Mouse (Mus musculus) lung, postnatal 14 days (tissue): ENCODE measurements around the gene Tpd52l2.
A peak's percentile ranks its signal among the peaks of the same experiment; 100 is the strongest.

Source experiments
- DNase-seq: peaks from one replicate; pipeline ENCODE4 v3.0.0; 2021

Gene Tpd52l2

DNA sequence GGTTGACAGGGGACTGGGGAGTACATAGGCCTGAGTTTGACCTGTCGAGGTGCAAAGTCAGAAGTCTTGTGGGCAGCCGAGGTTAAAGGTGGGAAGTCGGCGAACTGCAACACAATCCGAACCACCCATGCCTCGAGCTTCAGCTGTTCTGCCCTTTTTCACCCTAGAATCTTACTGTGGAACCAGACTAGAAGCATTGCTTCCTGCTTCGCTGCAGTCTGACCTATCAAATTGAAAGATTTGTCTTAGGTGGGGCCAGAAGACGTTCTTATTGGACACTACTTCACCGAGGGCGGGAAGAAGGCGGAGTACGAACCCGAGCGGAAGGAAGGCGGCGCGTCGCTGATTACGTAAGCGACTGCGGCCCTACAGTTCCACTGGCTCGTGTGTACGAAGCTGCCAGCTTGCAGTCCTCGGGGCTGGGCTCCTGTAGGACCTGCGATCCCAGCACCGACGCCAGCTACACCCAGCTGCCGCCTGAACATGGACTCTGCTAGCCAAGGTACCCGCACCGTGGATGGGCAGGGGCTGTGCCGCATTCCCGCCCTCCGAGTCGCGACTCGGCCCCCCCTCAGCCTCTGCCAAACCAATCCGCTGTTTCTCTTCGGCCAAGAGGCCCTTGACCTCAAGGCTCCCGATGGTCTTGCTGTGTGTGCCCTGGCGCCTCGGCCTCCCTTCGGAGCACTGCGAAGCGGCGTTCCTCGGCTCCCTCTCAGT, at the start of gene Tpd52l2:
Gene Tpd52l2 (plus strand): TSS at position 312 of the 717 bp plus-strand sequence.
- DNase-seq: peak; percentile 93

DNA sequence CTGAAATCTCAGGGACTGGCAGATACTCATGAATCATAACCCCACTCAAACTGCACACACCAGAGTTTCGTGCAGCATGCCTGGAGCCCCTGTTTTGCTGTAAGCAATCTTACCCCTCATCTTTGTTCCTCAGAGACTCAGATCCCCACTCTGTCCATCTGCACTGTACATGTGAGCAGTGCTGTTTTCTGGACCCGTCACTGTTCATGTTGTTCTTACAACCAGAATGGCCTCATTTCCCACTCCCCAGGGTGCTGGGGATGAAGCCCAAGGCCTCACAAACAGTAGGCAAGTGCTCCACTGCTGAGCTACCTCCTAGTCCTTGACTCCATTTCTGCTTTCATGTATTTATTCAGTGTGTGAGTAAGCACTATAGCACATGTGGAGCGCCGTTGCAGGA, 44.8 kb upstream of the Tpd52l2 start:
- DNase-seq: no peak

DNA sequence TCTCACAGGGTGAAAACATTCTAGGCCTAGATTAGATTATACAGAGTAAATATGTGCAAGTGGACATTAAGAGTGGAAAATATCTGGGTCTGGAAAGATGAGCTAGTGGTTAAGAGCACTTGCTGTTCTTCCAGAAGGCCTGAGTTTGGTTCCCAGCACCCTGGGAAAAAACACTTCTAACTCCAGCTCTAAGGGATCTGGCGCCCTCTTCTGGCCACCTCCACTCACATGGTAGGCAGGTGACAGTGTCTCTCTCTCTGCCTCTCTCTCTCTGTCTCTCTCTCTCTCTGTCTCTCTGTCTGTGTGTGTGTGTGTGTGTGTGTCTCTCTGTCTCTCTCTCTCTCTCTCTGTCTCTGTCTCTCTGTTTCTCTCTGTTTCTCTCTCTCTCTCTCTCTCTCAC, 43.7 kb upstream of the Tpd52l2 start:
- no peak for DNase-seq

DNA sequence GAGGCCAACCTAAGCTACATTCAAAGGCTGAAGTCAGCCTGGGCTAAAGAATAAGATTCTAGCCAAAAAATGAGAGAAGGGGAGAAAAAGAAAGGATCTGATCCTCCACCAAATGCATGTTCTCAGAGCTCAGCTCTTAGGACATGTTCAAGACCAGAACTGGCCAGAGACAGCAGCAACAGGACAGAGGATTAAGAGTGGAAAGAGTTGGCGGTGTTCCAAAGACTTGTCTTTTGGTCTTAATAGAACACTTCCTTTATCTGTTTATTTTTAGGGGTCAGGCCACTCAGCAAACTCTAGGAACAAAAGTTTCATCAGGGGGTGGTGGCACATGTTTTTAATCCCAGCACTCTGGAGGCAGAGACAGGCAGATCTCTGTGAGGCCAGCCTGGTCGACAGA, 41.0 kb upstream of the Tpd52l2 start:
- DNase-seq: peak; percentile 42

DNA sequence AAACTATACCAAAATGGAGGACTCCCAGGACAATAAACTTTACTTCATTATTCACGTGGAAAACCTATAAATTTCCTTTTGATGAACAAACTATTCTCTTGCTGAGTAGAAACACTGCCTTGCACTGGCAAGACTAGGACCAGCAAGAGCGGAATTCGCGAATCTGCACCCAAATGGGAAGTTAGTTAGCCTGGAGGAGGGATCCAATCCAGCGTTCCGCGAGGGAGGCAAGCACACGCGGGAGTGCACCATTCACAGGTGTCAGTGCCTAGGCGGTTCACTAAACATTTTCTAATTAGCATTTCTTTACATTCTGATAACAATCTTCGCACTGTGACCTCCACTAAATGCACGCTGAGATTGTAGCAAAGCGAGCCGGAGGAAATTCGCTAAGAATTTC, 39.1 kb upstream of the Tpd52l2 start:
- DNase-seq: no peak

DNA sequence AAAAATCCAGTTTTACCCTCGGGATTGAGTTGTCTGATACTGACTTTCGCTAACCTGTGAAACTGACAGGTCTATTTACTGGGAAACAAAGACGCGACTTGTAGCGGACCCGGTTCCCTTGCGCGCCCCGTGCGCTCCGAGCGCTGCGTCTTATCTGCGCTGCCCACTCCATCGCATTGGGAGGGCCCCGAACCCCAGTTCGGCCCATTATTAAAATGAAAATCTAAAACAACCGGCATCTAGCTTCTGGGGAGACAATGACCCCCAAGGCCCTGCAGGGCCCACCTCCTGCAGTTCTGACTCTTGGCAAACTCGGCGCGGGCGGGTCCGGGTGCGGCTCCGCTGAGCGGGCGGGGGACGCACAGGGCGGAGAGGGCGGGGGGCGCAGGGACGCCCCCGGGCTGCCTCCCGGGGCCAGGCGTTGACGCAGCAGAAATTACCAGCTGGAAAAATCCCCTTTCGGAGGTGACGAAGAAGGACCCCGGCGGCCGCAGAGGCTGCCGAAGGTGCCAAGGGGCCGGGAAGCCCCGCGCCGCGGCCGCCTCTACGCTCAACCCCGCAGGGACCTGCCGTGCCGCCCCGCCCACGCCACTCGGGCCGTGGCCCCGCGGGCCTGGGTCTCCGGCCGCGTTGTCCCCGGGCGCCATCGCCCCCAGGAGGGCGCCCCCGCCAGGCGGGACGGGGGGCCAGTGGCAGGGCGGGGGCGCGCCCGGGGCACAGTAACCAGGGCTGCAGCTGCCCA, 38.4 kb upstream of the Tpd52l2 start:
- peak; percentile 54 for DNase-seq

DNA sequence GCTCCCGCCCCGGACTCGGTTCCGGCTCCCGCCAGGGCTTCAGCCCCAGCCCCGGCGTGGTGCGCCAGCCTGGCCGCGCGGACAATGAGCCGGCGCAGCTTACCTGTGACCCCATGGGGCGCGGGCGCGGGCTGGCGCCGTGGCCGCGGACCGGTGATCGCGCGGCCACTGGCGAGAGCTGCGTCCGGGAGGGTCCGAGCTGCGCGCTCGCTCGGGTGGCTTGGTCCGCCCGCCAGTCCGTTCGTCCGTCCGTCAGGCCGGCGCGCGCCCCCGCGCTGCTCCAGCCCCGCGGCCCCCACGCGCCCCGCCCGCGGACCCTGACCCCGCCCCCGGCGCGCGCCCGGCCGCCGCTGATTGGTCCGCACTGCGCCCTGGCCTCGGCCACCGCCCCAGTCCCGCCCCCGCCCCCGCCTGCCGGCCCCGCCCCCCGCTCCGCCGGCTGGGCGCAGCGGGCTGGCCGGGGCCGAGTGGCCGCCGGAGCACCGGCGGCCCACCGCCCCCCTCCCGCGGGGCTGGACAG, 37.7 kb upstream of the Tpd52l2 start, which contains the start of gene Zbtb46:
Gene Zbtb46 (minus strand): TSS at position 274 of the 520 bp plus-strand sequence.
- DNase-seq: peak; percentile 91

DNA sequence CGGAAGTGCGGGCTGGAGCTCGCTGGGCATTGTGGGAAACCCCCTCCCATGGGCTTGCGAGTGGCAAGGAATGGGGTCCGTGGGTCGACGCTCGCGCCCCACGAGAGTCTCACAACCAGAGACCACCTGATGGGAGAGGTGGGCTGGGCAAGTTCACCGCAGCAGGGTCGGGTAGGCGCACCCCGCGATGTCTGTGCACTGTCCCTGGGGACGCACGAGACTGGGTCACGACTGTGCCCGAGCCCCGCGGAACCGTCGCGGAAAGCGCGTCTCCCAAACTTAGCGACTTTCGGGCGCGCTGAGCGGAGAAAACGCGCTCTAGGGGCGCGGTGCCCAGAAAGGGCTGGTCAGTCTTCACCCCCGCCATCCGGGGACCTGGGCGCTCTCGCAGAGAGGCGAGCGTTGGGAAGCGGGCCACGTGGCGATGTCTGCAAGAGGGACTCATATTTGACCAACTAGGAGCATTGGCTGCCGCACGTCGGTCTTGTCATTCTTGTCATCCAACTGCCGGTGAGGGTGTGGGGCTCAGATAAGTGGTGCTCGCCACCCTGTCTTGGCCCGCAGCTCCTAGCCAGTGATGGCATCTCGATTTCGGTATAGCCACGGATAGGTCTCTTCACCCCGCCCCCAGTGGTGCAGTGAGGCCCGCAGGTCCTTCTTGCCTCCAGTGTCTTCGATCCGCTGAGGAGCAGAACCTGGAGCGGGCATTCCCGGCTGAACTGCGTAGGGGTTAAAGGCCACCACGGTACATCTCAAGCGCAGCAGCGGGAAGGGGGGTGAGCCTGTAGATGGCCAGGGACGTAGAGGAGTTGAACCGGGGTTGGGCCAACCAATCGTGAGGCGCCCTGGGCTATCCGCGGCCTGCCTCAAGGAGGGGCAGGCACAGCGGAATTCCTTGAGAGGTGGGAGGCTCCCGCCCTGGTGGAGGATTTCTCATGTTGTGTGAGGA, 37.0 kb upstream of the Tpd52l2 start:
- peak; percentile 64 for DNase-seq

DNA sequence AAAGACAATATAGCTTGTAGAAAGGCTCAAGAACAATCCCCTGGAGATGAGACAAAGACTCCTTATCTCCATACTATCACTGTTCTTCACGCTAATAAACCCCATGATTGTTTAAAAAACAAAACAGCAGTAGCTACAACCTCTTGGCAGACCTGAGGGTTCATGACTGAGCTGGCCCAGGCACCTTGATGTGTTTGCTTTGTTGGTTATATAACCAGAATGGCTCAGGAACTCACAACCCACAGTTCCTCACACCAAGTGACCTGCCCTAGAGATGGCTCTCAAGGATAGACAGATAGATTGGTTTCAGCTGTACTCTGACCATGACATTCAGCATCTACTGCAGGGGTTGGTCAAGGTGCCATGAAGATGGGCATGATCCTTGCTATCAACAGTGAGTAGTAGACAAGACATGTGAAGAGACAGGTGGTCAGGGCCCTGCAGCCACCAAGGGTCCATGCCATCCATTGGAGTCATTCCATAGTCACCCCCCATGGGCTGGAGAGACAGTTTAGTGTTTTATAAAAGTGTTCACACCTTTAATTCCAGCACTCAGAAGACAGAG, 35.3 kb upstream of the Tpd52l2 start:
- no peak for DNase-seq

DNA sequence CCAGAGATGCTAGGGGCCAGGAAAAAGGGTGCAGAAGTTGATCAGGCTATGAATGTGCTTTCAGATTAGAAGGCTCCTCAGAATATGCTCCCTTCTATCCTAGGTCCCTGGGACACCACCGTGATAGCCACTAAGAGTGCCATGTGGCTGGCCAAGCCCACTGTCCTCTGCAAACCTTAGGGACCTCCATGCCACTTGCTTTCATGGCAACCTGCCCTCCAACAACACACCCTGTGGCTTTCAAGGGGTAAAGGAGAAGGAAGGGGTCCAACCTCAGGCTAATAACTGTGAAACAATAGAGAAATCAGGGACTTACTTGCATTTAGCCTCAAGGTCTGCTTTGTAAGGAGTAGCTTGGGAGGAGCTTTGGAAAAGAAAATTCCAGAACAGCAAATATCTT, 34.3 kb upstream of the Tpd52l2 start:
- DNase-seq: no peak

DNA sequence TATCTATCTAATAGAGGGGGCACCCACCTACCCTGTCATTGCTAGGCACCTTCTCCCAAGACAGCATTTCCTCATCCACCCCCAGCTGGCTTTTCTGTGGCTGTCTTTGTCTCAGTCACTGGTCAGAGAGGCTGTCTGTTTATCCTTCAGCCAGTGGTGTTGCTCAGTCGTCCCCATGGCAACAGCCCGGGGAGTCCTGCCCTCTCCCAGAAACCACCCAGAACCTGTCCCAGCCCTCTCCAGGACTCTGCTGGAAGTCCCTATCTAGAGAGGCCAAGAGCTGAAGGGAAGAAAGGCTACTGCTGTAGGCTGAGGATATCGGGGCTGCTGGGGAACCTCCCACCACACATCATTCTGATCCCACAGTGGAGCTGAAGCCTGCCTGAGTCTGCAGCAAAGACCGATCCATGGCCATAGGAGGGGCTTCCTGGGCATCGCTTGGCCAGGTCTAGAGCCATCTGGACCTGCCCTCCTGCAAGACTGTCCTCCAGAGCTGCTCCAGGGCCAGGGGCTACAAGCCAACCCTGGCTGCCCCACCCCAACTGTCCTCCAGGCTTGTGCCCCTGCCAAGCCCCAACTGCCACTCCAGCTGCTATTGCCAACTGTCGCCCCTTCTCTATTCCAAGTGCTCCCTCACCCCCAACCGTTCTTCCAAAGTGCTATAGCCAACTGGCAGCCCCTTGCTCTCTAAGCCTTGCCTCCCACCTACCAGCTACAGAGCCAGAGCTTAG, 33.8 kb upstream of the Tpd52l2 start:
- peak; percentile 59 for DNase-seq

DNA sequence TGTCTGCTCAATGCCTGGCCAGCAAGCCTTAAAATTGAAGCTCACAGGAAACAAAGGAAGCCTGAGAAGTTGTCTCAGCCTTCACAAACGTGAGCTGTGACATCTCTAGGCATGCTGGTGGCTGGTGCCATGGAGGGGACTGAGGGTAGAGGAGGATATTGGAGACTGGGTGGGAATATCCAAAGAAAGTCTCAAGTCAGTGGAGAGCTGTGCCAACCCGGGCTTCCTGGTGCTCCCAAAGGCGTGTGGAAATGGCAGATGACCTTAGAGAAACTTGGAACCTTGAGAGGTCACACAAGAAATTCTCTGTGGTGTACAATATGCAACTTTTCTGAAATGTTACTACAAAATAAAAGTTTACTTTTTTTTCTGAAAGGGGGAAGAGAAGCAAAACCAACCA, 31.5 kb upstream of the Tpd52l2 start:
- DNase-seq: no peak

DNA sequence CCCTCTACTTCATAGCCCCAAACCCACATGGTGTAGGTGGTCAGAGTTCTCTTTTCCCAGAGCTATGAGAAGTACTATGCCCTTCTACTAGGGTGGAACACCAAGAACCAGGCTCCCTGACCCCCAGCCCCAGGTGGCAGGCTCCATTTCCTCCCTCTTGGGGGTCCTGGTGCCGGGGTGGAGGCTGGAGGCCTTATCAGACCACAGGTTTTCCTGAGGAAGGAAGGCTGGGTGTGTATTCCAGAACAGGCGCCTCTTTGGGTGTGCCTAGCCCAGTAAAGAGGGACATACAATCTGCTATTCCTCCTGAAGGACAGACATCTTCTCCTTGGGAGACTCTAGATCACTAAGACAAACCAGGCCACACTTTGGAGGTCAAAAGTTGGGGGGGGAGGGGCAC, 26.7 kb upstream of the Tpd52l2 start:
- peak; percentile 43 for DNase-seq

DNA sequence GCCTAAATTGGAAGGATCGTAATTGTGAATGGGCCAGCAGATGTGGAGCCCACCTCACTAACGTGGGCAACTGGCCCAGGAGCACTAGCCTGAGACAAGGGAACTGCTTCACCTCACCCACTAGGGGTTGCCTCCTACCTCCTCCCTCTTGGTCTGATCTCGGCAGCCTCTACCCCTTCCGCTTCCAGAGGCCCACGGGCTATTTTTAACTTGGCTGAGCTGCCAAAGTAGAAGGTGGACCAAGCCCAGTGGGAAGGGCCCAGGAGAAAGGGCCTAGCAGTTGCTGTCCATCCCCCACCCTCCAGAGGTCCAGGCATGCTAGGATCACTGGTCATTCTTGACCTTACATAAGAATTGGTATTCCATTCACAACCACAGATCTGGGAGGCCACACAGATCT, 25.7 kb upstream of the Tpd52l2 start:
- DNase-seq: peak; percentile 53

DNA sequence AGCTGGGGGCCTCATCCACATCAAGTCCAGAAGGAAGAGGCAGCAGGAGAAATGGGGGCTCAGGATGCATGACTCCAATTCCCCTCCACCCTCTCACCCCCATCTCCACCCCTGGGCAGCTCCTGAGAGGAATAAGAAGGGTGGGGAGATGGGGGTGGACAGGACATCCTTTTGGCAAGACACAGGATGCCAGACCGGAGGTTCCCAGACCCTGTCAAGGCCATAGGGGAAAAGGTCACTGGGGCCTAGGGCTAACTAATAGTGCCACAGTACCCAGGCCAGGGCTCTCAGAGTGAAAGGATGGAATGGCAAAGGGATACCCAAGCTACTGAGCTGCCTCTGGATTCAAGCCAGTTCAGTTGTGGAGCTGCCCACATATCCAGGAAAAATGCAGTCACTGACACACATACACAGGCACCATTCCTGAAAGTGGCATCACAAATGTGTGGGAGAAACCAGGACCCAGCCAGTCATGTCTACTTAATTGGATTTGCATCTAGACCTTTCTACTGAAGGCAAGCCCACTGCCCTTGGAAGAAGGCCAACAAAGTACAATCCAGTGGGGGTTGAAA, 24.6 kb upstream of the Tpd52l2 start:
- DNase-seq: no peak

DNA sequence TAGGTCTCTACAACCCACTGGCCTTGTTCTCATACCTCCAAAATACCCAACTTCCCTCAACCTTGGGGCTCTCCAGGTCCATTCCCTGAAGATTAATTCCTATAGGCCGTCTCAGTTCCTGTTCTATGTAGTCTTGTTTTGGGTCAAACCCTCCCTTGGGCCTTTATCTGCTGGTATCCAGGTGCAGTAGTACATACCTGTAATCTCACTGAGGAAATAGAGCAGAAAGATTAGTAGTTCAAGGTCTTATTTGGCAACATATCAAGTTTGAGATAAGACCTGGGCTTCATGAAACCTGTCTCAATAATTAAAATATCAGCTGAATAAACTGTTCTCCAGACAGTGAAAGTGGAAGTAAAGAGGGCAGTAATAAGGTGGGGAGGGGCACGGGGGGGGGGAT, 13.8 kb upstream of the Tpd52l2 start:
- DNase-seq: no peak

DNA sequence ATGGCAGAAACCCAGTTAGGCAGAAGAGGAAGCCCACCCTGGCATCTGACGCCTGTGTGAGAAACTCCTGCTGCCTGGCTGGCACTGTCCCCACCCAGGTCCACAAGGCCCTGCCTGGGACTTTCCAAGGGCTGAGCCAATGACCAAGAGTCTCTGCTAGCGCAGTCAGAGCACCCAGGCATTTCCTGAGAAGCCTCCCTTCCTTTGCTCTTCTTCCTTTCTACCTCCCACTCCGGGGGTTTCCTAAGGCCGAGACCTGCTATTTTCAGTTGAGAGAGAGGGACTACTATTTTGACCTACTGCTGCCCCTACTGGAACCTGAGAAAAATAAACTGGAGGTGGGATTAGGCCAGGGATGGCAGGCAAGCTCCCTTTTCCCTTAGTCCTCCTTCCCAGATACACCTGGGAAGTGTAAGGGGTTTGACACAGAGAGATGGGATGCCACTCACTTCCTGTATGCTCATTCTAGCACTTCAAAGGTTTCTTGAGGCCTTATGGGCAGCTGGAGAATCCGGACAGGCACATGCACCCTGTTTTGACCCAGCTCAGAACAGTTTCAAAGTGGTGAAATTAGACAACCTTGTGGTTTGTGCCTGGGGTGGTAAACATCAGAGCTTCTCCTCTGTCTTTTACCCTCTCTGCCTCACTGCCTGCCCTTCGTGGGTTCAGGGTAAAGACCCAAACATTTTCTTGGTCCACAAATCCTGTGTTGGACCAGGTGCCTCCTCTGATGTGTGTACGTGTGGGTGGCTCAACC, 13.2 kb upstream of the Tpd52l2 start:
- DNase-seq: peak; percentile 58

DNA sequence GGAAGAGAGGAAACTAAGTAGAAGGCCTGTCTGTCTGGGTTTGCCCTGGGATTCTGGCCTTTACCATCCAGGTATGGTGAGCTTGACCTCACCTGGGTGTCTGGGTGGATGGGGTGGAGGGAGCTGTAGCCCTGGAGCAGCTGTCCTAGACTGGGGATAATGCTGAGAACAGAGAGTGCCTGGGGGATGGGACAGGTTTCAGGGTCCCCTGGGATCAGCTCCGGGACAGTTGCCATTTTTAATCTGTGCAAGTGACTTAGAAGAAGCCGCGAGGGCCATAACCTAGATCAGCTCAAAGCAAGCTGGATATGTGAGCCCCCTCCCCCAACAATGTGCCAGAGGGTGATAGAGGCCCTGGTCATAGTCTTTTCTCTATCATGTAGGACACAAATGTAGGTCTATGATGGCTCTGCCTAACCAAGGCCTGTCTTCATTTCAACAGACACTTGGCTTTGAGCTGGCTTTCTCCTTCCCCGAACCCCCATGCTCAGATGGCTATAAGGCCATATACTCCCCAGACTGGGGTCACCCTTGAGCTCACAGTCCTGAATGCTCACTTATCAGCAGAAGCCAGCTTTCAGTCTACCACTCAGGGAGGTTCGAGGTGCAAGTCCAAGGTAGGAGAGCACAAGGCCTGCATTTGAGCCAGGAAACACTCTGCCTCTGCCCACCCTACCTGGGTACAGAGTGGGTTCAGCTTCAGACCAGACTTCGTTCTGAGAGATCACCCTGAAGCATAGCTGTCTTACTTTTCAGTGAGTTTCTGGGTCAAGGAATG, 12.3 kb upstream of the Tpd52l2 start:
- DNase-seq: no peak

DNA sequence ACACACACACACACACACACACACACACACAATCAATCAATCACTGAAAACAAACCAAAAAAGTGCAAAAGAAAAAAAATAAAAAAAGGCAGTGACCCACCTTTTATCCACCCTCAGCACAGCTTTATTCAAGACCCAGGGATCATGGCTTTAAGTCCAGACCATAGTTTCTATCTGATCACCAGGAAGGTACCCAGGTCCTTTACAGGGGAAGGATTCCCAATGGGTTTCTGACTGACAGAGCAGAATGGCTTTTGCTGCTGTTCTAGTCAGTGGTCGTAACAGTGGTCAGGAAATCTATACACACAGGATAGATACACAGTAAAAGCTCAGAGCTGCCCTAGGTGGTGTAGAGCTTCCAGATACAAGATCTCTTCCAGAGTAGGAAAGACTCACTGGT, 11.2 kb upstream of the Tpd52l2 start:
- no peak for DNase-seq
